Mouse (Mus musculus) limb, embryonic 10.5 days (tissue): Measurements from ENCODE around the gene Klhdc8a. TPM values are rescaled to one million over a fixed set of nuclear protein-coding genes. Genes with fewer than 3 reads are reported as not detected.

Experiments used
- DNase-seq: peaks from one replicate; pipeline ENCODE4 v3.0.0-alpha.2; 2017; ENCODE audit warnings: low spot score
- H3K27ac ChIP-seq: fragments of 300-500 bp; sonication (generic); 2 replicates; pipeline ENCODE4 v1.5.1; 2016; ENCODE audit warnings: mild to moderate bottlenecking
- H3K27me3 ChIP-seq: fragments of 300-500 bp; sonication (generic); 2 replicates; pipeline ENCODE4 v1.6.1; 2016; ENCODE audit warnings: low read depth, mild to moderate bottlenecking; ENCODE audit not compliant: poor library complexity, severe bottlenecking
- H3K36me3 ChIP-seq: fragments of 300-500 bp; sonication (generic); 2 replicates; pipeline ENCODE4 v1.6.1; 2016; ENCODE audit warnings: mild to moderate bottlenecking, moderate library complexity
- H3K4me1 ChIP-seq: fragments of 300-500 bp; sonication (generic); 2 replicates; pipeline ENCODE4 v1.6.1; 2016
- H3K4me3 ChIP-seq: fragments of 300-500 bp; sonication (generic); 2 replicates; pipeline ENCODE4 v1.5.1; 2016; ENCODE audit warnings: mild to moderate bottlenecking, moderate library complexity
- H3K9me3 ChIP-seq: fragments of 300-500 bp; sonication (generic); replicated peaks from 2 replicates; pipeline ENCODE4 v1.6.1; 2016; ENCODE audit warnings: mild to moderate bottlenecking
- WGBS: fragments of 180-500 bp; shearing (Covaris S2); methylation state at CpG from one replicate; pipeline ENCODE4 v1.1.7; 2016; 5-methylcytosine and 5-hydroxymethylcytosine counted together
- polyA plus RNA-seq: library from polyadenylated mRNA; unstranded; fragments of >200 nt; fragmentation: Nextera tagmentation; extraction: Ambion mirVana; gene quantifications from 2 replicates; pipeline ENCODE4 v1.2.1, GENCODE M21; 2016

The Klhdc8a gene
- polyA plus RNA-seq: not detected in 2 replicates

DNA sequence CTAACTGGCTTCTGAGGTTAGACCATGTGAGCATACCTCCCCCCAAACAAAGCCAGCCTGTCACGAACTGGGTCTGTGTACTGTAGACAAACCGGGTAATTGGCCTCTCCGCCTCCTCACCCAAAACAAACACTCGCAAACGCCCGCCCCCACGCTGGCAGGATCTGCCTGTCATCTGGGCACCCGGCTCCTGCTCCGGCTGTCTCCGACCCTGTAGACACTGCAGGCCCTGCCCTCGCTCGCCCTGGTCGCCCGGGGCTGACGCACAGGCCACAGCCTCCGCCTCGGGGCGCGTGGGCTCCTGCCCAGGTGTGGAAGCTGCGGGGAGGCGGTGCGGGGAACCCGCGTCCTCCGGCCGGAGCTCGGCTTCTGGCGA is at the start of gene Klhdc8a:
Gene Klhdc8a, plus strand, starts transcription at position 202 of the 376 bp plus-strand sequence.
- peak within 1 kb of the TSS; percentile 66 for H3K27ac ChIP-seq
- whole genome bisulfite sequencing: under 1% methylated on average over 28 of the region's 28 CpGs
- DNase-seq: no peak

GRCm38 (mm10) chr1:132254467-132254866 is 44.0 kb upstream of the Klhdc8a start:
- Histone ChIP-seq H3K36me3 (no peaks in the 10 kb centered on the region), H3K4me1 (no peaks in the 10 kb centered on the region), H3K27ac (no peak overlapping the region), H3K9me3 (no peaks in the 10 kb centered on the region), H3K4me3 (no peak overlapping the region), H3K27me3 (no peaks in the 10 kb centered on the region)
- no peak for DNase-seq
- WGBS: 85% methylated on average over 6 of the region's 6 CpGs

More for the DNA sequence above, at the start of gene Klhdc8a:
- H3K9me3 ChIP-seq: no peaks in the 10 kb centered on the region
- peaks cover 12% of the 10 kb centered on the region for H3K4me1 ChIP-seq
- H3K27me3 ChIP-seq: peaks cover 92% of the 10 kb centered on the region
- H3K36me3 ChIP-seq: no peaks in the 10 kb centered on the region
- peak within 1 kb of the TSS; percentile 72 for H3K4me3 ChIP-seq

DNA sequence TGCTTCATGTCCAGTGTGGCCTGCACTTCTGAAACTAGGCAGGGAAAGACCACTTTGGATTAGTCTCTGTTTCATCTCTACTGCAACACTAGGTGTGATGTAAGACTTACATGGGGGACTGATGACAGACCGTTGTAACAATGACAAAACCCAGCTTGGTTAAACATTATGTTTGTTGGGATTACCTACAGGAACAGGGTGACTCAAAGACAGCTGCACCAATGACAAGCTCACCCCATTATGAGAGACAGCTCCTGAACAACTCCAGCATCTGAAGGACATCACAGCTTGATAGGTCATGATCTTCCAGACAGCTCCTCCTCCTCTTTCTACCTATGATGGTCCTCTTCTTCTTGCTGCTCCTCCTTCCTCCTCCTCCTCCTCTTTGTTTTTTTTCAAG is 38.1 kb upstream of the Klhdc8a start:
- H3K4me1 ChIP-seq: peaks cover 8% of the 10 kb centered on the region
- H3K36me3 ChIP-seq: no peaks in the 10 kb centered on the region
- H3K4me3 ChIP-seq: no peak overlapping the region
- H3K27ac ChIP-seq: no peak overlapping the region
- WGBS: 95% methylated on average over 1 of the region's 1 CpGs
- no peak for DNase-seq
- no peaks in the 10 kb centered on the region for H3K9me3 ChIP-seq
- no peaks in the 10 kb centered on the region for H3K27me3 ChIP-seq

DNA sequence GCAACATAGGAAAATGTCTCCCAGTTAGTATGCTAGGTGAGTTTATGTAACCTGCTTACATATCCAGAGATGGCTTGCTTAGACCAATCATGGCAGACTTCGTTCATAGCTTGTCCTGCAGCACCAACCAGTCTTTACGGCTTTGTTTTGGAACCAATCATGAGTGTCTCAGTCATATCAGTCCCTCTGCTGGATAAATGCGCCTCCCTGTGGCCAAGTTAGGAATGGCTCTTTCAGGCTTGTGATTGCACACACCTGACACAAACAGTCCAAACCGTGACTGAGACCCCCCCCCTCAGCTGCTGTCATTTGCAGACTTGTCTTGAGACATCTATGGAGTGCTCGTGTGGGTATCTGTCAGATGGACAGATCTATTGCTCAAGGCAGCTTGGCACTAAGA is 37.4 kb upstream of the Klhdc8a start:
- no peaks in the 10 kb centered on the region for H3K36me3 ChIP-seq
- DNase-seq: no peak
- no peaks in the 10 kb centered on the region for H3K9me3 ChIP-seq
- H3K4me1 ChIP-seq: peaks cover 11% of the 10 kb centered on the region
- H3K27me3 ChIP-seq: no peaks in the 10 kb centered on the region
- no peak overlapping the region for H3K27ac ChIP-seq
- WGBS: 71% methylated on average over 5 of the region's 5 CpGs
- no peak overlapping the region for H3K4me3 ChIP-seq

DNA sequence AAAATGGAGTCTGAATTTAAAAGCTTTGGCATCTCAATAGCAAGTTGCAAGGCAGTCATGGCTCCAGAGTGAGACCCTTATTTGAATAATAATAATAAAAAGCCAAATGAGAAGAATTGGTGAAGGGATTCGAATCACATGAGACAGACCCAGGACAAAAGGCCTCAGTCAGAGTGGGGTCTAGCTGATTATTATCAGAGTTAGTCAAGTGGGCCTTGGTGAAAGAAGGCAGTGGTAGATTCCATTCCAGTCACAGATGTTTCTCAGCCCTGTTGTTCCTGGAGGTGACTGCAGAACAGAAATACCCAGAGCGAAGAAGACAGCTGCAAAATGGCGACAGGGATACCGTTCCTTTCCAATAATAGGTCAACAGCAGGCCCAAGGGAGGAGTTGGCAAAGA is 34.8 kb upstream of the Klhdc8a start:
- H3K36me3 ChIP-seq: no peaks in the 10 kb centered on the region
- H3K4me3 ChIP-seq: no peak overlapping the region
- WGBS: 93% methylated on average over 4 of the region's 4 CpGs
- H3K9me3 ChIP-seq: no peaks in the 10 kb centered on the region
- no peak overlapping the region for H3K27ac ChIP-seq
- no peak for DNase-seq
- no peaks in the 10 kb centered on the region for H3K27me3 ChIP-seq
- peaks cover 33% of the 10 kb centered on the region for H3K4me1 ChIP-seq

DNA sequence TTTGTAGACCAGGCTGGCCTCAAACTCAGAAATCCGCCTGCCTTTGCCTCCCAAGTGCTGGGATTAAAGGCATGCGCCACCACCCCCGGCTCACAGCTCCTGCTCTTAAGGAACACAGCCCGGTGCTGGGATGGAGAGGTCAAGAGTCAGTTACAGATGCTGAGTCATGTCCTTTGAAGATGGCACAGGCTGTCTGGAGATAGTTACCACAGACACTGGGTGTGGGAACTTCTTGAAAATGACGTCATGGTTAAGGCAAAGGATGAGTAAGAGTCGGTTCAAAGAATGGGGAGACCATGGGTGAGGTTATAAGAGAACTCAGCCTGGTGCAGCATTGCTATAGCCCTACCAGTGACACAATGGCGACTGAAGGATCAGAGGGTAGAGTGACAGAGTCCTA is 33.8 kb upstream of the Klhdc8a start:
- Histone ChIP-seq H3K9me3 (no peaks in the 10 kb centered on the region), H3K27ac (no peak overlapping the region), H3K27me3 (no peaks in the 10 kb centered on the region), H3K36me3 (no peaks in the 10 kb centered on the region), H3K4me1 (peaks cover 41% of the 10 kb centered on the region), H3K4me3 (no peak overlapping the region)
- no peak for DNase-seq
- WGBS: 53% methylated on average over 7 of the region's 7 CpGs

GRCm38 (mm10) chr1:132265211-132265859 is 33.1 kb upstream of the Klhdc8a start:
- no peaks in the 10 kb centered on the region for H3K27me3 ChIP-seq
- H3K27ac ChIP-seq: peak overlapping the region; percentile 19; the same call in 1 of the 2 replicates
- H3K4me1 ChIP-seq: peaks cover 41% of the 10 kb centered on the region
- H3K36me3 ChIP-seq: no peaks in the 10 kb centered on the region
- no peak overlapping the region for H3K4me3 ChIP-seq
- H3K9me3 ChIP-seq: no peaks in the 10 kb centered on the region
- no peak for DNase-seq
- 65% methylated on average over 8 of the region's 8 CpGs for WGBS

DNA sequence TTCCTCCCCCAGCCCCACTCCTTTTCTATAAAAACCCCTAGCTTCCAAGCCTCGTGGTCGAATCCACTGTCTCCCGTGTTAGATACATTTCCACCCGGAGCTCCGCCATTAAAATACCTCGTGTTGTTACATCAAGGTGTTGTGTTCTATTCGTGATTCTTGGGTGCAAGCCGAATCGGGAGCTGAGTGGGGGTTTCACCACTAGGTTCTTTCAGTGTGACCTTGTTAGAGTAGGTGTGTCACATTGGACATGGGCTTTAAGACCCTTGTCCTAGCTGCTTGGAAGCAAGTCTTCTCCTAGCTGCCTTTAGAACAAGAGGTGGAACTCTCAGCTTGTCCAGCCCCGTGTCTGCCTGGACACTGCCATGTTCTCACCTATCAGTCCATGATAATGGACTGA is 32.5 kb upstream of the Klhdc8a start:
- peaks cover 41% of the 10 kb centered on the region for H3K4me1 ChIP-seq
- H3K27me3 ChIP-seq: no peaks in the 10 kb centered on the region

GRCm38 (mm10) chr1:132266791-132267557 is 31.5 kb upstream of the Klhdc8a start:
- no peak for DNase-seq
- H3K9me3 ChIP-seq: no peaks in the 10 kb centered on the region
- no peaks in the 10 kb centered on the region for H3K36me3 ChIP-seq
- H3K4me3 ChIP-seq: no peak overlapping the region
- WGBS: 60% methylated on average over 8 of the region's 8 CpGs
- peak overlapping the region; percentile 42; the same call in 1 of the 2 replicates for H3K27ac ChIP-seq
- no peaks in the 10 kb centered on the region for H3K27me3 ChIP-seq
- peaks cover 41% of the 10 kb centered on the region for H3K4me1 ChIP-seq

More for the DNA sequence above, 32.5 kb upstream of the Klhdc8a start:
- H3K36me3 ChIP-seq: no peaks in the 10 kb centered on the region
- H3K9me3 ChIP-seq: no peaks in the 10 kb centered on the region
- 87% methylated on average over 10 of the region's 10 CpGs for WGBS
- no peak overlapping the region for H3K4me3 ChIP-seq
- no peak overlapping the region for H3K27ac ChIP-seq
- no peak for DNase-seq

DNA sequence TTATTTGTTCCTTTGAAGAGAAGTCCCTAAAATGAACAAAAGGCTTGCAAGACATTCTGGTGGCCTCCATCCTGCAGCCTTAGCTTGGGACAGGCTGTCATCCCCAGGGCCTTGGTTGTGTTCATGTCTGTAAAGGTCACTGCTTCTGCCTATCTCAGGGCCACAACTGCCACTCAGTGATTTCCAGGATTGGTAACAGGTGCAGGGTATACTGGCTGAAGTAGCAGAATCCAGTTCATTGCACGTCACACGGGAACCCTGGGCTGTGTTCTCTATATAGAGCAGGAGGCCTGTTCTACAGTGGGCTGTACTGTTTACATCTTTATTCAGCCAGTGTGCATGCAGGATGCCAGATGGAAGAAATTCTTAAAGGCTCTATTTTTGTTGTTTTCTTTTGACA is 30.5 kb upstream of the Klhdc8a start:
- no peaks in the 10 kb centered on the region for H3K9me3 ChIP-seq
- no peaks in the 10 kb centered on the region for H3K27me3 ChIP-seq
- WGBS: 79% methylated on average over 2 of the region's 2 CpGs
- no peak overlapping the region for H3K27ac ChIP-seq
- peaks cover 41% of the 10 kb centered on the region for H3K4me1 ChIP-seq
- H3K36me3 ChIP-seq: no peaks in the 10 kb centered on the region
- no peak overlapping the region for H3K4me3 ChIP-seq
- DNase-seq: no peak

- no peak for DNase-seq
- peaks cover 41% of the 10 kb centered on the region for H3K4me1 ChIP-seq
- no peaks in the 10 kb centered on the region for H3K36me3 ChIP-seq
- H3K9me3 ChIP-seq: no peaks in the 10 kb centered on the region
- 68% methylated on average over 7 of the region's 7 CpGs for WGBS
- H3K27ac ChIP-seq: no peak overlapping the region
- no peak overlapping the region for H3K4me3 ChIP-seq
- no peaks in the 10 kb centered on the region for H3K27me3 ChIP-seq
Measured at GRCm38 (mm10) chr1:132268418-132269060, 29.9 kb upstream of the Klhdc8a start.

DNA sequence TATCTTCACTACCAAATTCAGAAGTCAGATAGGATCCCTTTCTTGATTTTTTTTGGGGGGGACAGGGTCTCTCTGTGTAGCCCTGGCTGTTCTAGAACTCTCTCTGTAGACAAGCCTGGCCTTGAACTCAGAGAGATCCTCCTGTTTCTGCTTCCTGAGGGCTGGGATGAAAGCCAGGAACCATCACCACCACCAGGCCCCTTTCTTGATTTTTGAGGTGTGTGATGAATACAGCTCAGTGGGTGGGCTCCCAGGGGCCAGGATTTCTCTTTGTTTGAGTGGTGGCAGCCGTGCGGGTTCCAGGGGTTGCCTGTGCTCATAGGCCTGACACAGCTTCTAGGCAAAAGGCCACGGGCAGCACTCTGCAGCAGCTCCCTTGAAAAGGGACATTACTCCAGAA is 27.2 kb upstream of the Klhdc8a start:
- 85% methylated on average over 3 of the region's 3 CpGs for WGBS
- Histone ChIP-seq H3K36me3 (no peaks in the 10 kb centered on the region), H3K4me1 (peaks cover 30% of the 10 kb centered on the region), H3K27ac (no peak overlapping the region), H3K4me3 (no peak overlapping the region), H3K9me3 (no peaks in the 10 kb centered on the region), H3K27me3 (no peaks in the 10 kb centered on the region)
- no peak for DNase-seq

- Histone ChIP-seq H3K4me3 (no peak overlapping the region), H3K9me3 (no peaks in the 10 kb centered on the region), H3K4me1 (no peaks in the 10 kb centered on the region), H3K27me3 (no peaks in the 10 kb centered on the region), H3K36me3 (no peaks in the 10 kb centered on the region), H3K27ac (no peak overlapping the region)
- no peak for DNase-seq
- 62% methylated on average over 3 of the region's 3 CpGs for WGBS
Measured at GRCm38 (mm10) chr1:132276694-132277093, 21.7 kb upstream of the Klhdc8a start.
